Mouse (Mus musculus) left cerebral cortex, postnatal 14 days (tissue): ENCODE data around the gene Gpalpp1. TPM values are rescaled to one million over a fixed set of nuclear protein-coding genes. Genes with fewer than 3 reads are reported as not detected.
A peak's percentile ranks its signal among the peaks of the same experiment; 100 is the strongest.

Experiments used
- DNase-seq, 2 experiments: peaks; one replicate each; pipeline ENCODE4 v3.0.0; 2021 to 2022; ENCODE audit warnings: low spot score in 2 of 2, mixed read lengths in 1 of 2
- intact Hi-C: fragments of 180-260 bp; cut with DNase I; formaldehyde crosslinking; loops from one replicate; pipeline ENCODE4 v1.15.1; 2025
- long read RNA-seq, 2 experiments: library from polyadenylated mRNA; stranded (forward); transcript quantifications; one replicate each; pipeline ENCODE4 v2.0.0; 2021
- total RNA-seq, 2 experiments: library from RNA; stranded (reverse); gene quantifications; 2 replicates each; pipeline ENCODE4 v1.2.3; 2021

Gene Gpalpp1
- 10 to 100 TPM; 19.9 to 21.1 TPM for total RNA-seq
- long read RNA-seq, experiment 1, full-length matches to known transcripts: 7 of 9 reads
- long read RNA-seq, experiment 1, partial matches to known transcripts: 0 of 9 reads
- long read RNA-seq, experiment 1, other reads (novel, unspliced or antisense): 2 of 9 reads
- long read RNA-seq, experiment 2, full-length matches to known transcripts: 4 of 4 reads
- long read RNA-seq, experiment 2, partial matches to known transcripts: 0 of 4 reads
- long read RNA-seq, experiment 2, other reads (novel, unspliced or antisense): 0 of 4 reads

GRCm38 (mm10) chr14:76110396-76111221 is at the start of gene Gpalpp1, which contains the start of gene Nufip1:
TSS of gene Gpalpp1 (minus strand) at chr14:76110760.
TSS of gene Nufip1 (plus strand) at chr14:76110891.
- intact Hi-C loops: no loop called here
- peak; percentile 93 to 97 for DNase-seq

- intact Hi-C loops: no loop called here
- no peak for DNase-seq
Measured at GRCm38 (mm10) chr14:76158192-76158785, 47.7 kb upstream of the Gpalpp1 start.

- intact Hi-C loops: loop anchor here (2.0 to 5.0 kb wide), 2 partner anchors 261 to 313 kb away; partner anchors contain the start of gene Tsc22d1
- no peak for DNase-seq
Measured at GRCm38 (mm10) chr14:76153828-76154227, 43.3 kb upstream of the Gpalpp1 start.

GRCm38 (mm10) chr14:76153003-76153675 is 42.6 kb upstream of the Gpalpp1 start:
- DNase-seq: no peak
- intact Hi-C loops: loop anchor here (2.0 to 5.0 kb wide), 2 partner anchors 262 to 314 kb away; partner anchors contain the start of gene Tsc22d1

GRCm38 (mm10) chr14:76152162-76153002 is 41.8 kb upstream of the Gpalpp1 start:
- intact Hi-C loops: loop anchor here (2.0 to 5.0 kb wide), 2 partner anchors 262 to 315 kb away; partner anchors contain the start of gene Tsc22d1
- peak; percentile 98 to 99 for DNase-seq

GRCm38 (mm10) chr14:76151820-76152161 is 41.2 kb upstream of the Gpalpp1 start:
- no peak for DNase-seq
- intact Hi-C loops: loop anchor here (2.0 to 5.0 kb wide), 2 partner anchors 263 to 316 kb away; partner anchors contain the start of gene Tsc22d1

- intact Hi-C loops: loop anchor here (5.0 kb wide), 1 partner anchor 316 kb away; no protein-coding TSS in a partner anchor
- DNase-seq: no peak
Measured at GRCm38 (mm10) chr14:76151011-76151410, 40.5 kb upstream of the Gpalpp1 start.

GRCm38 (mm10) chr14:76150499-76150898 is 39.9 kb upstream of the Gpalpp1 start:
- DNase-seq: no peak
- intact Hi-C loops: loop anchor here (5.0 kb wide), 1 partner anchor 317 kb away; no protein-coding TSS in a partner anchor

- DNase-seq: peak in 1 of 2 experiments; percentile 15
- intact Hi-C loops: loop anchor here (5.0 to 10.0 kb wide), 2 partner anchors 318 to 865 kb away; no protein-coding TSS in a partner anchor
Measured at GRCm38 (mm10) chr14:76149531-76150179, 39.1 kb upstream of the Gpalpp1 start.

- intact Hi-C loops: loop anchor here (10.0 kb wide), 1 partner anchor 867 kb away; no protein-coding TSS in a partner anchor
- DNase-seq: no peak
Measured at GRCm38 (mm10) chr14:76148294-76148693, 37.7 kb upstream of the Gpalpp1 start.

- DNase-seq: no peak
- intact Hi-C loops: loop anchor here (10.0 kb wide), 1 partner anchor 868 kb away; no protein-coding TSS in a partner anchor
Measured at GRCm38 (mm10) chr14:76147061-76147460, 36.5 kb upstream of the Gpalpp1 start.

GRCm38 (mm10) chr14:76145868-76146267 is 35.3 kb upstream of the Gpalpp1 start:
- DNase-seq: no peak

GRCm38 (mm10) chr14:76145248-76145647 is 34.7 kb upstream of the Gpalpp1 start:
- no peak for DNase-seq
- intact Hi-C loops: loop anchor here (10.0 kb wide), 1 partner anchor 870 kb away; no protein-coding TSS in a partner anchor

More at GRCm38 (mm10) chr14:76145868-76146267, 35.3 kb upstream of the Gpalpp1 start:
- intact Hi-C loops: loop anchor here (10.0 kb wide), 1 partner anchor 869 kb away; no protein-coding TSS in a partner anchor

GRCm38 (mm10) chr14:76134975-76135374 is 24.4 kb upstream of the Gpalpp1 start:
- no peak for DNase-seq
- intact Hi-C loops: no loop called here

GRCm38 (mm10) chr14:76128174-76128573 is 17.6 kb upstream of the Gpalpp1 start:
- DNase-seq: no peak
- intact Hi-C loops: no loop called here

- intact Hi-C loops: no loop called here
- DNase-seq: no peak
Measured at GRCm38 (mm10) chr14:76127311-76127710, 16.8 kb upstream of the Gpalpp1 start.

GRCm38 (mm10) chr14:76122663-76123058 is 12.1 kb upstream of the Gpalpp1 start:
- intact Hi-C loops: loop anchor here (5.0 kb wide), 1 partner anchor 350 kb away; no protein-coding TSS in a partner anchor
- DNase-seq: no peak
